Mouse (Mus musculus) CD8-positive naive resting alpha-beta T cell, adult 57 days (primary cell): ENCODE measurements around the gene Gpatch11. TPM values are rescaled to one million over a fixed set of nuclear protein-coding genes. Genes with fewer than 3 reads are reported as not detected.

Source experiments
- total RNA-seq: library from RNA; stranded (reverse); gene quantifications from one replicate; pipeline ENCODE4 v1.2.4, GENCODE M21; 2023

The Gpatch11 gene
- 25.9 TPM for total RNA-seq

GRCm38 (mm10) chr17:78834856-78835835 is at the start of gene Gpatch11, which contains the start of gene Heatr5b:
Gene Gpatch11 (plus strand): TSS chr17:78835567.
Gene Heatr5b (minus strand): TSS chr17:78835364.

GRCm38 (mm10) chr17:78882401-78883112 is 47.2 kb downstream of the Gpatch11 start, which contains the start of gene Eif2ak2:
Gene Eif2ak2 (minus strand): TSS chr17:78882573.

Other genes with a start within 250 kb of the Gpatch11 start
- gene Strn, start 98.4 kb upstream of the Gpatch11 start, total RNA-seq, result 29.0 TPM
- 32.7 TPM for gene Heatr5b, start 203 bp upstream of the Gpatch11 start, total RNA-seq
- gene Eif2ak2, start 47.0 kb downstream of the Gpatch11 start, total RNA-seq, result 19.8 TPM
- gene Sult6b1, start 71.4 kb downstream of the Gpatch11 start, total RNA-seq, result not detected
- 8.8 TPM for gene Cebpzos, start 80.9 kb downstream of the Gpatch11 start, total RNA-seq
- gene Cebpz, start 101.5 kb downstream of the Gpatch11 start, total RNA-seq, result 94.3 TPM
- gene Ndufaf7, start 101.6 kb downstream of the Gpatch11 start, total RNA-seq, result 22.4 TPM
- gene Prkd3, start 185.2 kb downstream of the Gpatch11 start, total RNA-seq, result 51.2 TPM
- 3.9 TPM for gene Qpct, start 216.3 kb downstream of the Gpatch11 start, total RNA-seq